Mouse (Mus musculus): ENCODE measurements around the gene Rflnb.

DNA sequence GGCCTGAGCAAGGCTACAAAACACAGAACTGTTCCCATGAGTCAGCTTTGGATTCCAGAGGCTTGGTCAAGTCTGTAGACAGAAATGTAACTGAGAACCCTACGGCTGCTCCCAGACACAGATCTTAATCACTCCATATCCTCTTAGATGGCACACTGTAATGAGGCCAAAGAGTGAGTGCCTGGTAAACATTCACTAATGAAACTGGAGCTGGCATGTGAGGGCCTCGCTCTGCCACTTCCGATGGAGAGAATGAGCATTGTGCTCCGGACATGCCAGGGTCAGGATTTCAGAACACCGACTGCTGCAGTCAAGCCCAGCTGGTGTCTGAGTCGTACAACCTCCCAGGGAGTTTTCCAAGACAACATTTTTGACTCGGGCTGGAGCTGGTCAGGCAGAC is 32.4 kb upstream of the Rflnb start:
- TF ChIP-seq POLR2A (IDR thresholded peaks at IDR 0.05; ENCODE audit: insufficient read depth, low read depth, low read length): no peak
- TF ChIP-seq EP300 (IDR thresholded peaks at IDR 0.05; ENCODE audit: insufficient read depth, low read depth, low read length): no peak
- TF ChIP-seq CTCF (IDR thresholded peaks at IDR 0.05): no peak
